Mouse (Mus musculus): ENCODE data around the gene Mypn. TPM values are rescaled to one million over a fixed set of nuclear protein-coding genes. Genes with fewer than 3 reads are reported as not detected.

The Mypn gene
- polyA plus RNA-seq, 1 experiment from 2014 or later, result 0.14 TPM

DNA sequence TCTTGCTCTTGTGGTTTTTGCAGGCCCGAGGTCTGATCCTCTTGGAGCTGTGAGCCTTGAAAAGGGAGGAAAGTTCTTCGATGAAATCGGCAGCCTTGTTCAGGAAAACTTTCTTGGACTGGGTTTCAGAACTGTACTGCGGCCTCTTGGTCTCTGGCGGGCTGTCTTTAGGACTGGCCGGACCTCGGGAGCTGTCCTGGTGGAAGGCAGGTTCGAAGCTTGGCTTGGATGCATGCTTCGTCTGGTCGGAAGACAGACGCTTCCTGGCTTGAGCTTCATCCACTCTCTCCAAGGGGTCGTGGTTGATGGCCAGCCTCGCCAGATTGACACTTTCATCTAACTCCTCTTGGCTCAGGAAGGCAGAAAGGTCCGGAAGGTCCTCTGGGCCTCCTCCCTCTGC, 11.0 kb downstream of the Mypn start:
- Histone ChIP-seq H3K27me3 (no peaks in the 10 kb centered on the region), H3K4me3 (no peak overlapping the region), H3K9me3 (no peaks in the 10 kb centered on the region), H3K9ac (no peak overlapping the region), H3K4me1 (no peaks in the 10 kb centered on the region), H3K4me2 (no peak overlapping the region), H3K27ac (no peak overlapping the region), H3K36me3 (no peaks in the 10 kb centered on the region)
- 82% methylated on average over 14 of the region's 14 CpGs for WGBS
- no peak for ATAC-seq (ENCODE audit: insufficient number of reproducible peaks, insufficient read depth, low FRiP score, low TSS enrichment, low read depth)

- Histone ChIP-seq H3K4me1 (no peaks in the 10 kb centered on the region), H3K36me3 (no peaks in the 10 kb centered on the region), H3K27me3 (no peaks in the 10 kb centered on the region), H3K27ac (no peak overlapping the region), H3K9me3 (no peaks in the 10 kb centered on the region), H3K9ac (no peak overlapping the region), H3K4me3 (no peak overlapping the region), H3K4me2 (no peak overlapping the region)
- 65% methylated on average over 18 of the region's 18 CpGs for WGBS
- ATAC-seq (ENCODE audit: insufficient number of reproducible peaks, insufficient read depth, low FRiP score, low TSS enrichment, low read depth), result no peak
These were observed 11.5 kb downstream of the Mypn start for GRCm38 (mm10) chr10:63192276-63192675.

- Histone ChIP-seq H3K9me3 (no peaks in the 10 kb centered on the region), H3K9ac (no peak overlapping the region), H3K27ac (no peak overlapping the region), H3K4me1 (no peaks in the 10 kb centered on the region), H3K27me3 (no peaks in the 10 kb centered on the region), H3K4me3 (no peak overlapping the region), H3K4me2 (no peak overlapping the region), H3K36me3 (no peaks in the 10 kb centered on the region)
- WGBS, result 64% methylated on average over 4 of the region's 4 CpGs
- no peak for ATAC-seq (ENCODE audit: insufficient number of reproducible peaks, insufficient read depth, low FRiP score, low TSS enrichment, low read depth)
These were observed 19.3 kb downstream of the Mypn start for GRCm38 (mm10) chr10:63184451-63184850.

DNA sequence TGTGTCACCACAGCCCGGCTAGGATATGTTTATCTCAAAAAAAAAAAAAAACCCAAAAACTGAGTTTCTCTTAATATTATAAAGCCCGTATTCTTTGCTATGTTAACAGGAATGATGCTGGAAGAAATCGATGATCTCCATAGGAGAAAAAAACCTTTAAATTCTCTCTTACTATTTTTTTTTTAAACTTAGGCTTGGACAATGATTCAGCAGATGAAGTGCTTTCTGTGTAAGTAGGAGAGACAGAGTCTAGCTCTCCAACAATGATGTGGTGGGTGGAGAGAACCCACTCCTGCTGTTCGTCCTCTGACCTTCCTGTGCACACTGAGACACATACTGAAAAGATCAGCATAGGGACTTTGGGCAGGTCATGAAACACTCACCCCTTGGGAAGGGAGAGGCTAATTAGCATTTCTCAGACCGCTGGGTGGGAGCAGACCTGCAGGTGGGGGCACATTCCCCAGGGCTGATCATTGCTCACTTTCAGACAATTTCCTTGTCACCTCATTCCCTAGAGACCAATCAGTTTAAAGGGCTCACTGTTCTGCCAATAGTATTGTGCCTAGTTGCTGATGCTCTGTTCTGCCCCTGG, 21.5 kb downstream of the Mypn start:
- Histone ChIP-seq H3K4me1 (no peaks in the 10 kb centered on the region), H3K4me2 (no peak overlapping the region), H3K9ac (no peak overlapping the region), H3K36me3 (no peaks in the 10 kb centered on the region), H3K9me3 (no peaks in the 10 kb centered on the region), H3K27me3 (no peaks in the 10 kb centered on the region), H3K27ac (no peak overlapping the region), H3K4me3 (no peak overlapping the region)
- ATAC-seq (ENCODE audit: insufficient number of reproducible peaks, insufficient read depth, low FRiP score, low TSS enrichment, low read depth), result no peak
- WGBS, result 74% methylated on average over 5 of the region's 5 CpGs

- Histone ChIP-seq H3K4me3 (no peak overlapping the region), H3K4me2 (no peak overlapping the region), H3K27ac (no peak overlapping the region), H3K36me3 (no peaks in the 10 kb centered on the region), H3K4me1 (no peaks in the 10 kb centered on the region), H3K9me3 (no peaks in the 10 kb centered on the region), H3K9ac (no peak overlapping the region), H3K27me3 (no peaks in the 10 kb centered on the region)
- WGBS, result 78% methylated on average over 1 of the region's 1 CpGs
- no peak for ATAC-seq (ENCODE audit: insufficient number of reproducible peaks, insufficient read depth, low FRiP score, low TSS enrichment, low read depth)
These were observed 22.6 kb downstream of the Mypn start for GRCm38 (mm10) chr10:63181166-63181565.

DNA sequence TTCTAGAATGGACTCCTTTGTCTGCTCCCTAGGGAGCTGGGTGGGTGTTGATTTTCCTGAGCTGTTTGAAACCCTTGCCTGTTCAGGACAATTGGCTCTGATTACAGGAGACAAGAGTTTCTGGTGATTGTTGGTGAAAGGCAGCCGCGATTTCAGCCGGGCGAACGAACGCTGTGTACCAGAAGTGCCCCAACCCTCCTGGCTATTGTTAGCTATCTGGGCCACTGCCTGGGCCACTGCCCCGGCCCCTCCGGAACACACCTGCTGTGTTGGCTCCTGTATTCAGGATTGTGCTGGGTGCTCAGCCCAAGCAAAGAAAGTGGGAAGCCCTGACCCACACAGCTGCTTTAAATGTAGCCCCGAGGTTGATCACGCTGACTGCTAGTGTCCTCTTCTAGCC, 24.2 kb downstream of the Mypn start:
- no peaks in the 10 kb centered on the region for H3K36me3 ChIP-seq
- no peak overlapping the region for H3K4me3 ChIP-seq
- no peak overlapping the region for H3K27ac ChIP-seq
- H3K9ac ChIP-seq, result no peak overlapping the region
- no peaks in the 10 kb centered on the region for H3K9me3 ChIP-seq
- H3K4me2 ChIP-seq, result no peak overlapping the region
- no peaks in the 10 kb centered on the region for H3K4me1 ChIP-seq
- WGBS, result 71% methylated on average over 10 of the region's 10 CpGs
- no peak for ATAC-seq (ENCODE audit: insufficient number of reproducible peaks, insufficient read depth, low FRiP score, low TSS enrichment, low read depth)
- no peaks in the 10 kb centered on the region for H3K27me3 ChIP-seq

DNA sequence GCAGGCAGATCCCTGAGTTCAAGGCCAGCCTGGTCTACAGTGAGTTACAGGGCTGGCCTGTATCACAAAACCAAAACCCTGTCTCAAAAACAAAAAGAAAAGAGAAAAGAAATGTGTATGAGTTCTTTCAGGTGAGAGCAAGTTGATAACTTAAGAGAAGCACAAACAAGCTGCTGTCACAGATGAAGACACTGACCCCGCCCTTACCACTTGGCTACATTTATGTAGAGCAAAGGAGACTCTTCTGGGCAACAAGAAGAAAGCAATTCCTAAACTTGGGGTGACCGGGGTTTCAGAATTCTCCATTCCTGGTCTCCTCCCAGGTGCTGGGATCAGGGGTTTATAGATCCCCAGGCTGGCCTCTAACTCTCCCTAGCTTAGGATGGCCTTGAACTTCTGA, 25.4 kb downstream of the Mypn start:
- Histone ChIP-seq H3K9ac (no peak overlapping the region), H3K4me1 (no peaks in the 10 kb centered on the region), H3K27me3 (no peaks in the 10 kb centered on the region), H3K4me2 (no peak overlapping the region), H3K27ac (no peak overlapping the region), H3K9me3 (no peaks in the 10 kb centered on the region), H3K36me3 (no peaks in the 10 kb centered on the region), H3K4me3 (no peak overlapping the region)
- ATAC-seq (ENCODE audit: insufficient number of reproducible peaks, insufficient read depth, low FRiP score, low TSS enrichment, low read depth), result no peak
- WGBS, result 83% methylated on average over 2 of the region's 2 CpGs

DNA sequence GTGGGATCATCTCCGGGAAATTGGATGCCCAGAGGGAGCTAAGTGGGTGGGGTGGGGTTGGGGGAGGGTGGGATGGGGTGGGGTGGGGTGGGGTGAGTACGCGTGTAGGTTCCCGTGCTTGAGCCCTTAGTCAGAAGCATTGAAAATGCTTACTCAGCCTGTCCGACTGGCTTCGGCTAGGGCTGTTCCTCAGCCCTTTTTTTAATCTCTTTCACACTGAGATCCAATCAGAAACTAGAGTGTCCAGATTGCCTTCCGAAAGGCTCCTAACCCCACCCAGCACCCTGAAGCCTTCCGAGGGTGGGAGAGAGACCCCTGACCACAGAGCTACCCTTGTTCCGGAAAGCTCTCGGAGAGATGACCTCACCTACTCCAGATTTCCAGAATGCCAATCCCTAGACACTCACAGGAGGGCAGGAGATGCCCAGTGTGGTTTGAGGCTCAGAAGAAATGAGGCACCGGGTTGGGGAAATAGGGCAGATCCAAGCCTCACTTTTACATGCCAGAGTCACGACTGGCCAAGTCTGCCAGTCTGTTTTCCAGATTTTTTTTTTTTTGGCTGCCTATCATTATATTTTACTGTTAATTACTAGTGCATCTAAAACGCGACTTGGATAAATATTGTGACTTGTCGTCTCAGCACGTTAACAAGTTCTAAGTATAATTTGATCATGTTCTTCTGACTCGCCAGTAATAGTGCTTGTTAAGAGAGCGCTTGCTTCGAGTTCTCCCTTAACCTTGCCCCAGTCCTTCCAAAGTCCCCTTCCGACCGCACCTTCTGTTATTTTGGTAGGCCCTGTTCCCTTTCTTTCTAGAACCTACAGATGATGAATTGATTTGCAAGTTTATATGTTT, 26.2 kb downstream of the Mypn start:
- H3K4me3 ChIP-seq, result no peak overlapping the region
- H3K36me3 ChIP-seq, result no peaks in the 10 kb centered on the region
- H3K27ac ChIP-seq, result no peak overlapping the region; the same call in 1 of the 2 replicates
- ATAC-seq (ENCODE audit: insufficient number of reproducible peaks, insufficient read depth, low FRiP score, low TSS enrichment, low read depth), result no peak
- H3K9ac ChIP-seq, result no peak overlapping the region
- H3K4me2 ChIP-seq, result no peak overlapping the region
- no peaks in the 10 kb centered on the region for H3K9me3 ChIP-seq
- H3K27me3 ChIP-seq, result no peaks in the 10 kb centered on the region
- WGBS, result 74% methylated on average over 21 of the region's 21 CpGs
- no peaks in the 10 kb centered on the region for H3K4me1 ChIP-seq

- H3K9me3 ChIP-seq, result no peaks in the 10 kb centered on the region
- no peaks in the 10 kb centered on the region for H3K27me3 ChIP-seq
- H3K36me3 ChIP-seq, result no peaks in the 10 kb centered on the region
- H3K4me1 ChIP-seq, result no peaks in the 10 kb centered on the region
- H3K27ac ChIP-seq, result no peak overlapping the region
- ATAC-seq (ENCODE audit: insufficient number of reproducible peaks, insufficient read depth, low FRiP score, low TSS enrichment, low read depth), result no peak
- no peak overlapping the region for H3K4me3 ChIP-seq
- H3K9ac ChIP-seq, result no peak overlapping the region
- 89% methylated on average over 8 of the region's 8 CpGs for WGBS
- H3K4me2 ChIP-seq, result no peak overlapping the region
These were observed 27.3 kb downstream of the Mypn start for GRCm38 (mm10) chr10:63176471-63176931.

DNA sequence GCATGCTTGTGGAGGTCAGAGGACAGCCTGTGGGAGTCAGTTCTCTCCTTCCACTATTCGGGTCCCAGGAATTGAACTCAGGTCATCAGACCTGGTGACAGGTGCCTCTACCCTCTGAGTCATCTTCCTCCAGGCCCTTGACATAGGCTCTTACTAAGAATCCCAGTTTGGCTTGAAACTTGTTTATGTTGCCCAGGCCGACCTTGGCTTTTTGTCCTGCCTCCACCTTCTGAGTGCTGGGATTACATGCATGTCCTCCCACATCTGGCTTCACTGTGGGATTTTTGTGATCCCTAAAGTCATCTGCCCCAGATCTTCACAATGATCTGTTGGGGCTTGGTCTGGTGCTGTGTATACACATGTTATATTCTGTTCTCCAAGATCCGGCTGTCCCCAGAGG, 31.7 kb downstream of the Mypn start:
- Histone ChIP-seq H3K9me3 (no peaks in the 10 kb centered on the region), H3K4me3 (no peak overlapping the region), H3K27me3 (no peaks in the 10 kb centered on the region), H3K27ac (no peak overlapping the region), H3K4me1 (no peaks in the 10 kb centered on the region), H3K4me2 (no peak overlapping the region), H3K36me3 (no peaks in the 10 kb centered on the region), H3K9ac (no peak overlapping the region)
- WGBS, result 75% methylated on average over 3 of the region's 3 CpGs
- no peak for ATAC-seq (ENCODE audit: insufficient number of reproducible peaks, insufficient read depth, low FRiP score, low TSS enrichment, low read depth)

DNA sequence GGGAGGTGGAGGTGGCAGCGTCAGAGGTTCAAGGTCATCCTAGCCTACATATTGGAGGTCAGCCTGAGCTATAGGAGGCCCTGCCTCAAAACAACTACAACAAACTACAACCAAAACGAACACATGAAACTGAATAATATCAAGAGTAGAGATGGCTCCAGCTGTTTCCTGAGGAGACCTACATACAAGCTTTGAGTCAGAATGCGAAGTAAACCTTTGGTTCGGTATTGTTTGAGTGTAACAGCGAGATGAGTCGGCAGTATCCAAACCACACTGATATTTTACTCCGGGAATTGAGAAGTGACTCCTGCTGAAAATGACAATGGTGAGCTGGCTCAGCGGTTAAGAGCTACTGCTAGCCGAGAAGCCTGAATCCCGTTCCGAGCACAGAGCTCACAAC, 34.2 kb downstream of the Mypn start:
- Histone ChIP-seq H3K27ac (no peak overlapping the region), H3K9ac (no peak overlapping the region), H3K27me3 (no peaks in the 10 kb centered on the region), H3K4me2 (no peak overlapping the region), H3K9me3 (no peaks in the 10 kb centered on the region), H3K4me3 (no peak overlapping the region), H3K4me1 (no peaks in the 10 kb centered on the region), H3K36me3 (no peaks in the 10 kb centered on the region)
- no peak for ATAC-seq (ENCODE audit: insufficient number of reproducible peaks, insufficient read depth, low FRiP score, low TSS enrichment, low read depth)
- WGBS, result 89% methylated on average over 11 of the region's 11 CpGs

GRCm38 (mm10) chr10:63168124-63168523, 35.6 kb downstream of the Mypn start:
- Histone ChIP-seq H3K27ac (no peak overlapping the region), H3K27me3 (no peaks in the 10 kb centered on the region), H3K9me3 (no peaks in the 10 kb centered on the region), H3K9ac (no peak overlapping the region), H3K4me1 (no peaks in the 10 kb centered on the region), H3K4me3 (no peak overlapping the region), H3K36me3 (no peaks in the 10 kb centered on the region), H3K4me2 (no peak overlapping the region)
- 91% methylated on average over 12 of the region's 12 CpGs for WGBS
- ATAC-seq (ENCODE audit: insufficient number of reproducible peaks, insufficient read depth, low FRiP score, low TSS enrichment, low read depth), result no peak
